Mouse (Mus musculus): Measurements from ENCODE around the gene Tnpo3.

DNA sequence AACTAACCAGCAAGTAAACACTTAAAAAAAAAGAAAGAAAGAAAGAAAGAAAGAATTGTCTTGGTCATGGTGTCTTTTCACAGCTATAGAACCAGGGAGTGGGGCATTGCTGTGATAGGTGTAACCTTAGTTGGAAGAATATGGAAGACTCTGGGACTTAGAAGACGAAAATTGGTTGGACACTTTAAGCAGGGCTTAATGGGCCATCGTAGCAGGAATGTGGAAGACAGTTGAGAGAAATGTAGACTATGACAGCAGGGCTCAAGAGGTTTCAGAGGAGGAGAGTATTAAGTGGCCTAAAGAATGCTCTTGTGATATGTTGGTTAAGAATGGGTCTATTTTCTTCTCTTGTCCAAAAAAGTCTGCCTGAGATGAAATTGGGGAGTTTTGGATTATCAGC, 64.1 kb downstream of the Tnpo3 start:
- TF ChIP-seq POLR2A (IDR thresholded peaks at IDR 0.05; ENCODE audit: extremely low read depth, insufficient read depth, low read length) (no peak), CTCF (IDR thresholded peaks at IDR 0.05; ENCODE audit: low read depth, low read length) (no peak)

Data from liver, adult 2 months (tissue).